Mouse (Mus musculus) stomach, postnatal 0 days (tissue): ENCODE measurements at regions not wholly inside any gene's neighbourhood (a gene's known extent, or its start where the extent isn't known, plus 50 kb on each side); places are given as distances from the start of the nearest gene placed in this dataset.
"Not testable (repeated sequence)": the region's sequence is repeated elsewhere in the genome, so short reads cannot be mapped to it uniquely, and the experiment has no call there.

Experiments
- ATAC-seq: fragments of 200-750 bp; cut with Nextera tagmentation; 2 replicates; pipeline ENCODE4 v1.8.0; 2017; ENCODE audit not compliant: low FRiP score, low TSS enrichment
- DNase-seq: peaks from one replicate; pipeline ENCODE4 v3.0.0-alpha.2; 2016; ENCODE audit warnings: low spot score
- H3K27ac ChIP-seq: fragments of 300-500 bp; sonication (generic); replicated peaks from 2 replicates; pipeline ENCODE4 v1.5.1; 2014; ENCODE audit warnings: mild to moderate bottlenecking, control low read depth
- H3K27me3 ChIP-seq: fragments of 300-500 bp; sonication (generic); 2 replicates; pipeline ENCODE4 v1.6.1; 2014; ENCODE audit warnings: low read length; ENCODE audit not compliant: control insufficient read depth, insufficient read depth
- H3K36me3 ChIP-seq: fragments of 300-500 bp; sonication (generic); 2 replicates; pipeline ENCODE4 v1.6.1; 2014; ENCODE audit warnings: low read length, mixed read lengths; ENCODE audit not compliant: control insufficient read depth, insufficient read depth
- H3K4me1 ChIP-seq: fragments of 300-500 bp; sonication (generic); replicated peaks from 2 replicates; pipeline ENCODE4 v1.6.1; 2014; ENCODE audit warnings: antibody characterized with exemption; ENCODE audit not compliant: control insufficient read depth, insufficient read depth
- H3K4me2 ChIP-seq: fragments of 300-500 bp; sonication (generic); replicated peaks from 2 replicates; pipeline ENCODE4 v1.6.1; 2014; ENCODE audit warnings: low read depth, mild to moderate bottlenecking, control low read depth, moderate library complexity
- H3K4me3 ChIP-seq: fragments of 300-500 bp; sonication (generic); 2 replicates; pipeline ENCODE4 v1.5.1; 2014; ENCODE audit warnings: low read depth, low read length, control low read depth
- H3K9ac ChIP-seq: fragments of 300-500 bp; sonication (generic); 2 replicates; pipeline ENCODE4 v1.6.1; 2014; ENCODE audit warnings: mild to moderate bottlenecking, low read length, control low read depth, mixed read lengths
- H3K9me3 ChIP-seq: fragments of 300-500 bp; sonication (generic); 2 replicates; pipeline ENCODE4 v1.6.1; 2016; ENCODE audit warnings: low read length; ENCODE audit not compliant: control insufficient read depth
- CTCF ChIP-seq: IDR thresholded peaks from 2 replicates; pipeline ENCODE4 v1.5.1; 2016; ENCODE audit warnings: antibody characterized with exemption, low read depth, mild to moderate bottlenecking, moderate library complexity
- EP300 ChIP-seq: optimal IDR thresholded peaks from 2 replicates; pipeline ENCODE3; 2016; ENCODE audit warnings: antibody characterized with exemption
- WGBS: fragments of 180-500 bp; shearing (Covaris S2); extraction: QIAGEN DNeasy Blood & Tissue Kit; methylation state at CpG from one replicate; pipeline ENCODE4 v1.1.7; 2014; 5-methylcytosine and 5-hydroxymethylcytosine counted together

DNA sequence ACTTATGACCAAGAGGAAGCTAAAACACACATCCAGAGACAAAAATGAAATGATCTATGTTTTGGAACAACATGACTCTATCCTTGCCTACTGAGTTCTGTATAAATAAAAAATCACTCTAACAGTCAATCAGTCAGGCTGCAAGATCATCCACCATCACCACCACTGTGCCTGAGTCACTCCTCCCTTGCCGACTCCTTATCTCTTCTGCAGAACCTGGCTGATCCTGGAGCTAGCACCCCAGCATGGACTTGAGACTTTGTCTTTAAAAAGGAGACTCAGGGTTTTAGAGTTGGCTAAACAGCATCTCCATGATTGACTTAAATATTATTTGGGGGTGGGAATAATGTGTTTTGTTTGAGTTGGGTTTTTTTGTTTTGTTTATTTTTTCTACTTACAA is 101.9 kb upstream of the Immp2l start:
- TF ChIP-seq CTCF (no peak), EP300 (no peak)
- Histone ChIP-seq H3K4me3 (no peak overlapping the region), H3K4me1 (no peaks in the 10 kb centered on the region; the same call in 1 of the 2 replicates), H3K27ac (no peak overlapping the region), H3K9me3 (no peaks in the 10 kb centered on the region), H3K36me3 (no peaks in the 10 kb centered on the region), H3K9ac (no peak overlapping the region), H3K4me2 (no peak overlapping the region), H3K27me3 (no peaks in the 10 kb centered on the region)
- 43% methylated on average over 1 of the region's 1 CpGs for WGBS
- ATAC-seq = no peak
- DNase-seq = no peak

DNA sequence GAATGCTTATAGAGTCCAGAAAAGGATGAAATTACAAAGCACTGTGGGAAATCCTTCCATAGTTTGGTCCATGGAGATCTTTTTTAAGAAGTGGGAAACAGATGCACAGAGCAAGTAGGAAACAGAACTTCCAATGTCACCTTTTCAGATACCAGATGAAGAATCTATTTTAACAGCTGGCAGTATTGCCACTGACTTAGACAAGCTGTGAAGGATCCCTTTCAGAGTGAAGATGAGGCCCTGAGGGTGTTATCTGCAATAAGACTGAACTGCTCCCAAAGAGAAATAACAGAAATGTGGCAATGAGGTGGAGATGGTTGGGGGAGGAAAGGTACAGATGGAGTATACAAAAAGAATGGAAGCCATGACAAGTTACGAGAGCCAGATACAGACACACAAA is 97.2 kb upstream of the Immp2l start:
- no peak for DNase-seq
- no peak for ATAC-seq
- Histone ChIP-seq H3K9me3 (no peaks in the 10 kb centered on the region), H3K9ac (no peak overlapping the region), H3K4me1 (no peaks in the 10 kb centered on the region), H3K4me3 (no peak overlapping the region), H3K36me3 (no peaks in the 10 kb centered on the region), H3K27me3 (no peaks in the 10 kb centered on the region), H3K4me2 (no peak overlapping the region), H3K27ac (no peak overlapping the region)
- TF ChIP-seq CTCF = no peak
- no peak for TF ChIP-seq EP300
- 89% methylated on average over 1 of the region's 1 CpGs for WGBS

DNA sequence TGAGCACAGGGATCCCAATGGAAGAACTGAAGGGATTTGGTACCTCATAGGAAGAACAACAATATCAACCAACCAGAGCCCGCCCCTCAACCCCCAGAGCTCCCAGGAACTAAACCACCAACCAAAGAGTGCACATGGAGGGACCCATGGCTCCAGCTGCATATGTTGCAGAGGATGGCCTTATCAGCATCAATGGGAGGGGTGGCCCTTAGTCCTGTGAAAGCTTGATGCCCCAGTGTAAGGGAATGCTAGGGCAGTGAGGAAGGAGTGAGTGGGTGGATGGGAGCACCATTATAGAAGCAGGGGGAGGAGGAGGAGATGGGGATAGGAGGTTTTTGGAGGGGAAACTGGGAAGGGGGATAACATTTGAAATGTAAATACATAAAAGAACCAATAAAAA is 94.5 kb upstream of the Immp2l start:
- ATAC-seq = not testable (repeated sequence)

DNA sequence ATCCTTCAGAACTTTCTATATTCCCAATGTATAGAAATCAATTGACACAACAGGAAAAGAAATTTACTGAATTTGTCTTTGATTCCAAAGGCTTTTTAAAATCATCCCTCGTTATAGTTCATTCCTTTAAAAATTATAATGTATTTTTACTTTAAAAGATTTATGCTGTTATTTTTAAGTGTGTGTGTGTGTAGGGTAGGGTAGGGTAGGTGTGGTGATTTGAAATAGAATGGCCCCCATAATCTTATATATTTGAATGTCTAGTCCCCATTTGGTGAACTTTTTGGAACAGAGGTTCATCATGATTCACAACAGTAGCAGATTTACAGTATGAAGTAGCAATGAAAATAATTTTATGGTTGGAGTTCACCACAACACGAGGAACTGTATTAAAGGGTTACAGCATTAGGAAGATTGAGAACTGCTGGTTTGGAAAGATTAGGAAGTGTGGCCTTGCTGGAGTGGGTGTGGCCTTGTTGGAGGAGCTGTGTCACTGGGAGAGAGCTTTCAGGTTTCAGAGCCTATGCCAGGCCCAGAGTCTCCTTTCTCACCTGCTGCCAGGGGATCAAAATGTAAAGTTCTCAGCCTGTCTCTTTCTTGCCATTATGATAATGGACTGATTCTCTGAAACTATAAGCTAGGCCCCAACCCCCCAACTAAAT is 88.7 kb upstream of the Immp2l start:
- Histone ChIP-seq H3K27ac (no peak overlapping the region), H3K36me3 (no peaks in the 10 kb centered on the region), H3K4me1 (no peaks in the 10 kb centered on the region), H3K9ac (no peak overlapping the region), H3K9me3 (no peaks in the 10 kb centered on the region), H3K4me3 (no peak overlapping the region), H3K4me2 (no peak overlapping the region), H3K27me3 (no peaks in the 10 kb centered on the region)
- ATAC-seq (no peak), DNase-seq (no peak)
- WGBS = 79% methylated on average over 2 of the region's 2 CpGs
- TF ChIP-seq EP300 (no peak), CTCF (no peak)

More for the DNA sequence above, 94.5 kb upstream of the Immp2l start:
- H3K4me2 ChIP-seq, H3K36me3 ChIP-seq, H3K27ac ChIP-seq, H3K9me3 ChIP-seq, H3K9ac ChIP-seq, H3K4me1 ChIP-seq, H3K27me3 ChIP-seq, H3K4me3 ChIP-seq, DNase-seq: not testable (repeated sequence)
- WGBS = 79% methylated on average over 1 of the region's 1 CpGs

DNA sequence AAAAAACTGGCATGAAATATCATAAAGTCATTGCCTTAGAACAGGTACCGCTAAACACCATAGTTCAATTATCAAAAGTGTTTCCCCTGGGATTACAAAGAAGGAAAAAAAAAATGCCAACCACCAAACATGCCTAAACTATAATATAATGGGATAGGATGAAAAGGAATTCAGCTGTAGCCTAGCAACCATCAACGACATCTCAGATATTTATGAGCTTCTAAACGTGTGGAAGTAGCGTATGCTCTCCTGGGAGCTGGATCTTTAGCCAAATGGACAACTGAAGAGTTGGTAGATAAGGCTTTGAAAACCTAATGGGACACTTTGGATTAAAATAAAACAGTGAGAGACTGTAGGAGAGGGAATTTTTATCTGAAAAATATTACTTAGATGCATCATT is 86.9 kb upstream of the Immp2l start:
- ATAC-seq (no peak), DNase-seq (no peak)
- no peaks in the 10 kb centered on the region for H3K4me1 ChIP-seq
- no peak overlapping the region for H3K4me2 ChIP-seq
- no peaks in the 10 kb centered on the region for H3K36me3 ChIP-seq
- no peak overlapping the region for H3K9ac ChIP-seq
- no peak overlapping the region for H3K4me3 ChIP-seq
- no peaks in the 10 kb centered on the region for H3K9me3 ChIP-seq
- no peak overlapping the region for H3K27ac ChIP-seq
- 53% methylated on average over 4 of the region's 4 CpGs for WGBS
- no peak for TF ChIP-seq CTCF
- no peak for TF ChIP-seq EP300
- H3K27me3 ChIP-seq = no peaks in the 10 kb centered on the region

DNA sequence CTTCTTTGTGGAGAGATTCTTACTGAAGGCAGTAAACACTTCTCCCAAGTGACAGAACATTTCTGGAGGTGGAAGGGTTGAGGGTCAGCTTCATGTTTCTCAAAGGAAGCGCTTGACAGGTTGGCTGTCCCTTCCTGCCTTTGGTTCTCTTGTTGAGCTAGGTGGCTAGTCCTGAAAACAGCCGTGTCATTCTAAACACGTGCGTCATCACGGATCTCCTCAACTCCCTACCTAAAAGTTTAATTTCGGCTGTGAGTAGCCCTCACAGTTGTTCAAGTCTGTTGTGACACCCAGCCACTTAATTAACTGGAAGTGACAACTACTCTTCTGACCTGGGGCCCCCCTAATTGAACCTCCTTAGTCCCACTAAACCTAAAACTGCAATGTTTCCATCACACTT is 77.0 kb upstream of the Immp2l start:
- H3K4me1 ChIP-seq = no peaks in the 10 kb centered on the region
- no peak overlapping the region for H3K4me3 ChIP-seq
- DNase-seq = no peak
- no peak overlapping the region for H3K27ac ChIP-seq
- no peaks in the 10 kb centered on the region for H3K36me3 ChIP-seq
- no peak for ATAC-seq
- no peak overlapping the region for H3K4me2 ChIP-seq
- 69% methylated on average over 6 of the region's 6 CpGs for WGBS
- TF ChIP-seq EP300 = no peak
- no peaks in the 10 kb centered on the region for H3K9me3 ChIP-seq
- H3K27me3 ChIP-seq = no peaks in the 10 kb centered on the region
- H3K9ac ChIP-seq = no peak overlapping the region
